Mouse (Mus musculus) spleen, postnatal 14 days (tissue): ENCODE results near the gene Alg12.

Source experiments
- DNase-seq, 2 experiments: peaks; one replicate each; pipeline ENCODE4 v3.0.0; 2021 to 2022; ENCODE audit warnings: low spot score in 2 of 2

Gene Alg12

GRCm38 (mm10) chr15:88819026-88819905 is at the start of gene Alg12, which contains the start of gene Creld2:
TSS of gene Alg12 (minus strand) at chr15:88819318.
TSS of gene Creld2 (plus strand) at chr15:88819646.
- peak; percentile 97 to 98 for DNase-seq

- DNase-seq, result no peak
These were observed 49.1 kb upstream of the Alg12 start for GRCm38 (mm10) chr15:88868024-88868742.

- no peak for DNase-seq
These were observed 48.4 kb upstream of the Alg12 start for GRCm38 (mm10) chr15:88867368-88868023.

DNA sequence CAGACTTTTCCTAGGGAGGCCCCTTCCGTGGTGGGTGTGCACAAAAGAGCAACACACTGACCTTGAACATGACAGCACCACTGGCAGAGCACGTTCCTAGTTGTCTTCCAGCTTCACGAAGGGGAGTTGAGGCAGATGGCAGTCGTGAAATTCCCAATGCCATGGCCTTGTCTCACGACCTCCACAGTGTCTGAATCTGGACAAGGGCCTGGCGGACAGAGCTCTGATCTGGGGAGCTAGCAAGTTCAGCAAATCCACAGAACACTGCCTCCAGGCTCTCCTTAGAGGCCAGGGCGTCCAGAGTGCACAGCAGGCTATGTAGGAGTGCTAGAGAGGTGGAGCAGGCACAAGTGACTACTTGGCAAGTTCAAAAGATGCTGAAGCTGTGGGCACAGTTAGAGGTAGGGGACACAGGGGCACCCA is 47.8 kb upstream of the Alg12 start:
- no peak for DNase-seq

- DNase-seq, result no peak
These were observed 47.0 kb upstream of the Alg12 start for GRCm38 (mm10) chr15:88865888-88866695.

- DNase-seq, result no peak
These were observed 45.9 kb upstream of the Alg12 start for GRCm38 (mm10) chr15:88865061-88865460.

- DNase-seq, result no peak
These were observed 45.3 kb upstream of the Alg12 start for GRCm38 (mm10) chr15:88864270-88865030.

DNA sequence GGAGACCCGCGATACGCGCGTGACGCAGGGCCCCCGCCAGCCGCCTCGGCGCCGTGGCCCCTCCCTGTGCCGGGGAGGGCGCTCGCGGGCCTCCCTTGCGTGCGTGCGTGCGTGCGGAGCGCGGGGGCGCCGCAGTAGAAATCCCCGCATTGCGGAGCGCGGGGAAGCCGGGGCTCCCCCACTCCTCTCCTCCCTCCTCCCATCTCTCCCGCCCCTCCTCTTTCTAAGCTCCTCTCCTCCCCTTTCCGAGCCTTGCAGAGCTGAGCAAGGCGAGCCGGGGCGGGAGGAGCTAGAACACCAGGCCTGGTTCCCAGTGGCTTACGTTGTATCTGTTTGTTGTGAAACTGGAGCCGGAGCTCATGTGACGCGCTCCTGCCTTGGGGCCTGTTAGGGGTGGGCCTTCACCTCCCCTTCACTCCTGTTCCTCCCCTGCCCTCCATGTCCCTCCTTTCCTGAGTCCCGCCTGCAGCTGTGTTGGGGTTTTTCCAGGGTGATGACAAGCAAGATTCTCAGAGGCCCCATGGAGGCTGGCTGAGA is 44.6 kb upstream of the Alg12 start:
- DNase-seq, result peak in 1 of 2 experiments; percentile 41

DNA sequence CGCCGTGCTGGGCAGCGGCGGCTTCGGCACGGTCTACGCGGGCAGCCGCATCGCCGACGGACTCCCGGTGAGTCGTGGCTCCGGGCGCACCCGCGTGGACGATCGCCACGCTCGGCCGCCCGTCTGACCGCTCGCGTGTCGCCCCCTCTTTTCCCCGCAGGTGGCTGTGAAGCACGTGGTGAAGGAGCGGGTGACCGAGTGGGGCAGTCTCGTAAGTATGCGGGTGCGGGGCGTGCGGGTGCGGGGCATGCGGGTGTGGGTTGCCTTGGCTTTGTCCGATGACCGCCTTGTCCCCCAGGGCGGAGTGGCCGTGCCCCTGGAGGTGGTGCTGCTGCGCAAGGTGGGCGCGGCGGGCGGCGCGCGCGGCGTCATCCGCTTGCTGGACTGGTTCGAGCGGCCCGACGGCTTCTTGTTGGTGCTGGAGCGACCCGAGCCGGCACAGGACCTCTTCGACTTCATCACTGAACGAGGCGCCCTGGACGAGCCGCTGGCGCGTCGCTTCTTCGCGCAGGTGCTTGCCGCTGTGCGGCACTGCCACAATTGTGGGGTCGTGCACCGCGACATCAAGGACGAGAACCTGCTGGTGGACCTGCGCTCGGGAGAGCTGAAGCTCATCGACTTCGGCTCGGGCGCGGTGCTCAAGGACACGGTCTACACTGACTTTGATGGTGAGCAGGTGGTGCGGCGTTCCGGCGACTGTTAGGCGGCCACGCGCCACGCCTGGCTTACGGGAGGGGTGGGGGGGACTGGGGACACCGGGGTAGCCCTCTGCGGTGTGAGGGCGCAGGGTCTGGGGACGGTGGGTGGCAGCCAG is 44.0 kb upstream of the Alg12 start:
- DNase-seq, result peak in 1 of 2 experiments; percentile 26

DNA sequence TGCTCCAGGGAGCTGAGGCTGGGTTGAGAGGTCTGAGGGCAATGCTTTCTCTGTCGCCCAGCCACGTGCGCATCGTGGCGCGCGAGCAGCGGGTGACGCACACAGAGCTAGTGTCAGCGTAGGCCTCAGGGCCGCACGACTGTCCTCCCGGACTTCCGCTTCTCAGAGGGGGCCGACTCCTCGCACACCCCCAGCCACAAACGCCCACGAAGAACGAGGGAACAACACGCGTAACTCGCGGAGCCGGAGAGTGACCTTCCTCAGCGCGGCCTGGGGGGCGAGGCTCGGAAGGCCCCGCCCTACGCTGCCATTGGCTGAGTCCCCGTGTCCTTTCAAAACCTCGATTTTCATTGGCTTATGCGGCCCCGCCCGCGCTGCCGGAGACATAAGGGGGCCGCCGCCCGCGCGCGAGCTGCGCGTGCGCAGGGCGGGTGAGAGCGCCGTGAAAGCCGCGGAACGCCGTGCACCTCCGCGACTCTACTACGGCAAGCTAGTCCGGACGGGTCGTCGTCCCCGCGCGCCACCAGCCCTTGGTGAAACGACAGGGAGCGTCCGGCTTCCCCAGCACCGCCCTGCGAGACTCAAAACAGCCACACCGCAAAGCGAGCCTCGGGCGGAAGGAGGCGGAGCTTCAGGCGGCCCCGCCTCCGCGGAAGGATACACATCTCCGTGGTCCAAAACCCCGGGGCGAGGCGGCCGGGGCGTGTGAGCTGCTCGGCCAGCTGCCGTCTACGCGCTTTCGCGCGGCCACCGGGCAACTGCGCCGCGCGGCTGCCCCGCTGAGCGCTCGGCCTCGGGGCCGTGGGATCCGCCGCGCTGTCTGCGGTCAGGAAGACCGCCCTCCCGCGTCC is 42.9 kb upstream of the Alg12 start, which contains the start of gene Pim3:
Pim3 (plus strand) TSS at position 415 of the 851 bp plus-strand sequence.
- peak; percentile 84 to 87 for DNase-seq

GRCm38 (mm10) chr15:88860781-88861180 is 41.7 kb upstream of the Alg12 start:
- no peak for DNase-seq

- DNase-seq, result no peak
These were observed 40.3 kb upstream of the Alg12 start for GRCm38 (mm10) chr15:88859206-88859970.

GRCm38 (mm10) chr15:88858707-88859106 is 39.6 kb upstream of the Alg12 start:
- DNase-seq, result no peak

- no peak for DNase-seq
These were observed 39.0 kb upstream of the Alg12 start for GRCm38 (mm10) chr15:88858141-88858541.

DNA sequence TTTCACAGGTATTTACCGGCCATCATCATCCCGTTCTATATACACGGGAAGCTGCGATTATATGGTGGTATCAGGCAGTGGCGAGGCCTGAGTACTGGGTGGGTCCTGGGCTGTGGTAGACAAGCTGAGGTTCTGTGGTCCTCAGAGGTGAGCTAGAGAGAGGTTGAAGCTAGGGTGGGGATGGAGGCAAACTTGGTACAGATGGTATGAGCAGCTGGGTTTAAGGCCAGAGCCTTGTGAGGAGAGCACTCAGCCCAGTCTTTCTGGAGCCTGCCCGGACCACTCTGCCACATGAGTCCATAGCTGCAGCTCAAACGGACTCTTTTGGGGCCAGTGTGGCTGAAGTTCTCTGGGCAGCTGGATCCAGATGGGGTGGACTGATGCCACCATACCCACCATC is 38.2 kb upstream of the Alg12 start:
- no peak for DNase-seq

- DNase-seq, result no peak
These were observed 37.5 kb upstream of the Alg12 start for GRCm38 (mm10) chr15:88856613-88857012.

GRCm38 (mm10) chr15:88855896-88856417 is 36.8 kb upstream of the Alg12 start:
- DNase-seq, result no peak
